Mouse (Mus musculus): ENCODE measurements around the gene Lenep. TPM values are rescaled to one million over a fixed set of nuclear protein-coding genes. Genes with fewer than 3 reads are reported as not detected.

The Lenep gene
- polyA plus RNA-seq, 1 experiment from 2014 or later = 0.33 TPM

- H3K4me1 ChIP-seq (ENCODE audit: insufficient read depth) = peaks cover 13% of the 10 kb centered on the region
- WGBS = under 1% methylated on average over 23 of the region's 24 CpGs
- H3K4me3 ChIP-seq (ENCODE audit: low read depth, low read length) = peak overlapping the region; percentile 56
- no peak for ATAC-seq (ENCODE audit: insufficient read depth)
- peak overlapping the region; percentile 100 for H3K4me2 ChIP-seq
- no peaks in the 10 kb centered on the region for H3K9me3 ChIP-seq (ENCODE audit: low read depth, low read length)
- no peak for TF ChIP-seq CTCF (IDR thresholded peaks at IDR 0.05; ENCODE audit: low read depth)
- DNase-seq = peak; percentile 31
- peak overlapping the region; percentile 80 for H3K27ac ChIP-seq (ENCODE audit: low read depth)
- no peaks in the 10 kb centered on the region; the same call in 1 of the 2 replicates for H3K27me3 ChIP-seq (ENCODE audit: insufficient read depth, low read length)
- no peaks in the 10 kb centered on the region for H3K36me3 ChIP-seq (ENCODE audit: insufficient read depth)
- H3K9ac ChIP-seq = peak overlapping the region; percentile 61
Measured at GRCm38 (mm10) chr3:89392871-89393311, 9.7 kb downstream of the Lenep start.

DNA sequence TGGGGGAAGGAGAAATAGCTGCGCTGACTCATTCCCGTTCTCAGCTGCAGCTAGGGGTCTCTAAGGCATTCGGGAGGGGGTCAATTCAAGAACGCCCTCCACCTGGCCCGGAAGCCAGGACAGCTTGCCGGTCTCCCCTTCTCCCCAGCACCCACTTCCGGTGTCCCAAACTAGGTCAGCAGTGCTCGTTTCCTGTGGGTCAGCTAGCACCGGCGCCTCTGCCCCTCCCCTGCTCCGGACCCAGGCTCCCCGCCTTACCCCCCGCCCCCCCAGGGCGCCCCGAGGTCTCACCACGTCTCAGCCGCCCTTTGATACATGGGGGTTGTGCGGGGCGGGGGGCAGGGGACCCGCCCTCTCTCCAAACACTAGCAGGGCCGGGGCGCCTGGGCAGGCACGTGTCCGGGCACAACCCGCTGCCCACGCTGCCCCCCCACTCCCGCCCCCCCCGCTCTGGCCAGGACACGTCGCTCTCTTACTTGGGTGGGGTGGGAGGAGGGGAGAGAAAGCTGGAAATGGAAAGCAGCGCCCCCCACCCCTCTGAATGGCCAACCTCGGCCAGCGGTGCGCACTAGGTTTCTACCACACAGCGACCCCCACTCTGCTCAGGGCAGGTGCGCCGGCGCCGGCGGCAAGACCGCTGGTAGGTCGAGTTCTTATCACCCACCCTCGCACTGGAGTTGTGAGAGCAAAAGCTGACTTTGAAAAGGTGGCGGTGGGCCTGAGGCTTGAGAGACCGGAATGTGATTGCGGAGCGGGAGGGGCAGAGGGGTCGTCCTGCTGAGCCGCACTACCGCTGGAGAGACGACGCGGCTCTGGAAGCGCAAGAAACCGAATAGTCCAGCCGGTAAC is 10.7 kb downstream of the Lenep start:
- Histone ChIP-seq H3K27ac (ENCODE audit: low read depth) (peak overlapping the region; percentile 80), H3K9me3 (ENCODE audit: low read depth, low read length) (no peaks in the 10 kb centered on the region), H3K9ac (peak overlapping the region; percentile 61), H3K4me2 (peak overlapping the region; percentile 100), H3K4me3 (ENCODE audit: low read depth, low read length) (peak overlapping the region; percentile 56), H3K36me3 (ENCODE audit: insufficient read depth) (no peaks in the 10 kb centered on the region), H3K27me3 (ENCODE audit: insufficient read depth, low read length) (no peaks in the 10 kb centered on the region; the same call in 1 of the 2 replicates), H3K4me1 (ENCODE audit: insufficient read depth) (peaks cover 13% of the 10 kb centered on the region)
- TF ChIP-seq CTCF (IDR thresholded peaks at IDR 0.05; ENCODE audit: low read depth) = no peak
- DNase-seq (peak; percentile 62), ATAC-seq (ENCODE audit: insufficient read depth) (no peak)
- WGBS = under 1% methylated on average over 47 of the region's 56 CpGs

- Histone ChIP-seq H3K9ac (peak overlapping the region; percentile 61), H3K4me3 (ENCODE audit: low read depth, low read length) (peak overlapping the region; percentile 56), H3K4me1 (ENCODE audit: insufficient read depth) (peaks cover 13% of the 10 kb centered on the region), H3K27me3 (ENCODE audit: insufficient read depth, low read length) (no peaks in the 10 kb centered on the region; the same call in 1 of the 2 replicates), H3K36me3 (ENCODE audit: insufficient read depth) (no peaks in the 10 kb centered on the region), H3K9me3 (ENCODE audit: low read depth, low read length) (no peaks in the 10 kb centered on the region), H3K4me2 (peak overlapping the region; percentile 100), H3K27ac (ENCODE audit: low read depth) (peak overlapping the region; percentile 80)
- WGBS = 11% methylated on average over 19 of the region's 19 CpGs
- DNase-seq (peak; percentile 26), ATAC-seq (ENCODE audit: insufficient read depth) (no peak)
- no peak for TF ChIP-seq CTCF (IDR thresholded peaks at IDR 0.05; ENCODE audit: low read depth)
Measured at GRCm38 (mm10) chr3:89390699-89391662, 11.6 kb downstream of the Lenep start.

- H3K36me3 ChIP-seq (ENCODE audit: insufficient read depth) = no peaks in the 10 kb centered on the region
- TF ChIP-seq CTCF (IDR thresholded peaks at IDR 0.05; ENCODE audit: low read depth) = no peak
- ATAC-seq (ENCODE audit: insufficient read depth) (no peak), DNase-seq (peak; percentile 24)
- H3K27me3 ChIP-seq (ENCODE audit: insufficient read depth, low read length) = no peaks in the 10 kb centered on the region; the same call in 1 of the 2 replicates
- WGBS = 21% methylated on average over 5 of the region's 5 CpGs
- H3K4me3 ChIP-seq (ENCODE audit: low read depth, low read length) = peak overlapping the region; percentile 56; the same call in 1 of the 2 replicates
- H3K9ac ChIP-seq = no peak overlapping the region; the same call in 1 of the 2 replicates
- H3K4me2 ChIP-seq = peak overlapping the region; percentile 100
- H3K4me1 ChIP-seq (ENCODE audit: insufficient read depth) = peaks cover 8% of the 10 kb centered on the region
- no peaks in the 10 kb centered on the region for H3K9me3 ChIP-seq (ENCODE audit: low read depth, low read length)
- H3K27ac ChIP-seq (ENCODE audit: low read depth) = peak overlapping the region; percentile 13; the same call in 1 of the 2 replicates
Measured at GRCm38 (mm10) chr3:89390111-89390515, 12.5 kb downstream of the Lenep start.

DNA sequence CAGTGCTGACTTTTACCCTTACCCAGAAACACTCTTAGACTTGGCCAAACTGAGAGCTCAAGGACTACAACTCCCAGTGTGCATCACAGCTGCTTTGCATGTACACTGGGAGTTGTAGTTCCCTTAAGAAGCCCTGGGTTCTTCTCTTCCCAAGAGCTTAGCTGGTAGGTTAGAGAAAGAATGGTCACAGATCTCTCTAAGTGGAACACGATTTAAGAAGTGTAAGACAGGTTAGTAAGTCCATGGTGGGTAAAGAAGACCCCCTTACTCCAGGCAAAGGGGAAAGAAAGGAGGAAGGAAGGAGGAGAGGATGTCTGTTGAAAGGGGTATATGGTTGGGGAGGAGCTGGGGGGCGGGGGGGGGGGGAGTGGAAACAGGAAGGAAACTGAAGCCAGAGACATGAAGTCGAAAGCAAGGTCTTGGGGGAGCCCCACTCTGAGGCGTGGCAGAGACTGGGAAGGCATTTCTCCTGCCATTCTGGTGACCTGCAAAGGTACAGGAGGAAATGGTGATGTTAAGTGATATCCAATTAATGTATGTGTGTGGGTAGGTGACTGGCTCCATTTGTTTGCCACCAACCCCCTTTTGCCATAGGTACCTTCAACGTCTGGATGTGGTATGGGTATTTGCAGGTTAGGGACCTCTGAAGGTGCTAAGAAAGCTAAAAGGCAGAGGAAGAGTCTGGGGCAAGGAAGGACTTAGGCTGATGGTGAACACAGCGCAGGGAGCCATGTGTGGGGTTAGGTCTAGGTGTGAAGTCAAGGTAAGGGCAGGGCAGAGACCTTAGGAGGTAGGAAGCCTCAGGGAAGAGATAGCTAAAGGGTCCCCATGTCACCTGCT is 13.5 kb downstream of the Lenep start:
- ATAC-seq (ENCODE audit: insufficient read depth) (no peak), DNase-seq (peak; percentile 74)
- H3K27ac ChIP-seq (ENCODE audit: low read depth) = no peak overlapping the region
- no peak overlapping the region for H3K4me3 ChIP-seq (ENCODE audit: low read depth, low read length)
- H3K36me3 ChIP-seq (ENCODE audit: insufficient read depth) = no peaks in the 10 kb centered on the region
- WGBS = 49% methylated on average over 6 of the region's 6 CpGs
- no peak overlapping the region for H3K4me2 ChIP-seq
- no peak for TF ChIP-seq CTCF (IDR thresholded peaks at IDR 0.05; ENCODE audit: low read depth)
- no peak overlapping the region for H3K9ac ChIP-seq
- no peaks in the 10 kb centered on the region for H3K9me3 ChIP-seq (ENCODE audit: low read depth, low read length)
- no peaks in the 10 kb centered on the region; the same call in 1 of the 2 replicates for H3K27me3 ChIP-seq (ENCODE audit: insufficient read depth, low read length)
- H3K4me1 ChIP-seq (ENCODE audit: insufficient read depth) = peaks cover 8% of the 10 kb centered on the region

Measured in lung, embryonic 14.5 days (tissue).